Mouse (Mus musculus) right cerebral cortex, postnatal 14 days (tissue): ENCODE data around the gene Ackr1.
"Not testable (repeated sequence)": the region's sequence is repeated elsewhere in the genome, so short reads cannot be mapped to it uniquely, and the experiment has no call there.

Source experiments
- DNase-seq: peaks from one replicate; pipeline ENCODE4 v3.0.0; 2022

The Ackr1 gene

GRCm38 (mm10) chr1:173348527-173348926 is 15.0 kb upstream of the Ackr1 start:
- DNase-seq = no peak

GRCm38 (mm10) chr1:173345112-173345511 is 11.6 kb upstream of the Ackr1 start:
- DNase-seq = no peak

GRCm38 (mm10) chr1:173343934-173344333 is 10.4 kb upstream of the Ackr1 start:
- no peak for DNase-seq

- no peak for DNase-seq
These were observed 8.9 kb upstream of the Ackr1 start for GRCm38 (mm10) chr1:173342425-173342824.

GRCm38 (mm10) chr1:173339543-173339942 is 6.0 kb upstream of the Ackr1 start:
- peak; percentile 65 for DNase-seq

- no peak for DNase-seq
These were observed 3.5 kb upstream of the Ackr1 start for GRCm38 (mm10) chr1:173337008-173337407.

GRCm38 (mm10) chr1:173335903-173336302 is 2.4 kb upstream of the Ackr1 start:
- DNase-seq = peak; percentile 10

GRCm38 (mm10) chr1:173332418-173332817 is 1.1 kb downstream of the Ackr1 start:
- no peak for DNase-seq

- DNase-seq = peak; percentile 14
These were observed 3.8 kb downstream of the Ackr1 start for GRCm38 (mm10) chr1:173329743-173330142.

GRCm38 (mm10) chr1:173329185-173329584 is 4.4 kb downstream of the Ackr1 start:
- no peak for DNase-seq

- DNase-seq = no peak
These were observed 5.1 kb downstream of the Ackr1 start for GRCm38 (mm10) chr1:173328446-173328845.

GRCm38 (mm10) chr1:173326552-173326951 is 7.0 kb downstream of the Ackr1 start:
- no peak for DNase-seq

GRCm38 (mm10) chr1:173325395-173325794 is 8.2 kb downstream of the Ackr1 start:
- DNase-seq = no peak

GRCm38 (mm10) chr1:173324961-173325360 is 8.6 kb downstream of the Ackr1 start:
- no peak for DNase-seq

- peak; percentile 38 for DNase-seq
These were observed 9.5 kb downstream of the Ackr1 start for GRCm38 (mm10) chr1:173323839-173324585.

- no peak for DNase-seq
These were observed 11.3 kb downstream of the Ackr1 start for GRCm38 (mm10) chr1:173322249-173322627.

- no peak for DNase-seq
These were observed 11.8 kb downstream of the Ackr1 start for GRCm38 (mm10) chr1:173321593-173322248.

- DNase-seq = no peak
These were observed 15.5 kb downstream of the Ackr1 start for GRCm38 (mm10) chr1:173317925-173318477.

GRCm38 (mm10) chr1:173315725-173316124 is 17.8 kb downstream of the Ackr1 start:
- DNase-seq = no peak

- not testable (repeated sequence) for DNase-seq
These were observed 20.0 kb downstream of the Ackr1 start for GRCm38 (mm10) chr1:173313535-173314050.

GRCm38 (mm10) chr1:173302795-173303194 is 30.8 kb downstream of the Ackr1 start:
- not testable (repeated sequence) for DNase-seq
